Mouse (Mus musculus) ovary, postnatal 14 days (tissue): ENCODE results near the gene Parp16.
"Not testable (repeated sequence)": the region's sequence is repeated elsewhere in the genome, so short reads cannot be mapped to it uniquely, and the experiment has no call there.

ENCODE experiments used
- DNase-seq: peaks from one replicate; pipeline ENCODE4 v3.0.0; 2022; ENCODE audit warnings: low spot score

Parp16 gene

GRCm38 (mm10) chr9:65208293-65209179 is 13.4 kb downstream of the Parp16 start:
- DNase-seq: no peak

GRCm38 (mm10) chr9:65211598-65211997 is 16.4 kb downstream of the Parp16 start:
- no peak for DNase-seq

GRCm38 (mm10) chr9:65214425-65214777 is 19.2 kb downstream of the Parp16 start:
- DNase-seq: no peak

GRCm38 (mm10) chr9:65214778-65215493 is 19.8 kb downstream of the Parp16 start:
- DNase-seq: peak; percentile 80

- no peak for DNase-seq
Measured at GRCm38 (mm10) chr9:65215494-65216126, 20.5 kb downstream of the Parp16 start.

- DNase-seq: no peak
Measured at GRCm38 (mm10) chr9:65216972-65217371, 21.8 kb downstream of the Parp16 start.

- no peak for DNase-seq
Measured at GRCm38 (mm10) chr9:65217661-65218060, 22.5 kb downstream of the Parp16 start.

- no peak for DNase-seq
Measured at GRCm38 (mm10) chr9:65218916-65219315, 23.8 kb downstream of the Parp16 start.

- DNase-seq: not testable (repeated sequence)
Measured at GRCm38 (mm10) chr9:65220398-65220797, 25.2 kb downstream of the Parp16 start.

GRCm38 (mm10) chr9:65223927-65224326 is 28.8 kb downstream of the Parp16 start:
- no peak for DNase-seq

- peak; percentile 57 for DNase-seq
Measured at GRCm38 (mm10) chr9:65225795-65226194, 30.6 kb downstream of the Parp16 start.

GRCm38 (mm10) chr9:65230250-65230649 is 35.1 kb downstream of the Parp16 start:
- DNase-seq: no peak

GRCm38 (mm10) chr9:65231284-65231683 is 36.1 kb downstream of the Parp16 start:
- DNase-seq: no peak

GRCm38 (mm10) chr9:65233243-65233985 is 38.3 kb downstream of the Parp16 start:
- DNase-seq: no peak

GRCm38 (mm10) chr9:65234734-65235133 is 39.6 kb downstream of the Parp16 start:
- no peak for DNase-seq

GRCm38 (mm10) chr9:65235601-65236000 is 40.4 kb downstream of the Parp16 start:
- no peak for DNase-seq

GRCm38 (mm10) chr9:65237616-65238015 is 42.5 kb downstream of the Parp16 start:
- no peak for DNase-seq

GRCm38 (mm10) chr9:65238191-65238760 is 43.1 kb downstream of the Parp16 start:
- no peak for DNase-seq

- DNase-seq: no peak
Measured at GRCm38 (mm10) chr9:65239176-65239575, 44.0 kb downstream of the Parp16 start.

- no peak for DNase-seq
Measured at GRCm38 (mm10) chr9:65239731-65240130, 44.6 kb downstream of the Parp16 start.

- DNase-seq: no peak
Measured at GRCm38 (mm10) chr9:65240587-65240986, 45.4 kb downstream of the Parp16 start.

GRCm38 (mm10) chr9:65241973-65242372 is 46.8 kb downstream of the Parp16 start:
- no peak for DNase-seq
